Mouse (Mus musculus) limb, embryonic 12.5 days (tissue): ENCODE measurements around the gene Zfp641. TPM values are rescaled to one million over a fixed set of nuclear protein-coding genes. Genes with fewer than 3 reads are reported as not detected.

Experiments used
- polyA plus RNA-seq: library from polyadenylated mRNA; unstranded; fragments of >200 nt; fragmentation: Nextera tagmentation; extraction: Ambion mirVana; gene quantifications from 2 replicates; pipeline ENCODE4 v1.2.1, GENCODE M21; 2016

Zfp641 gene
- polyA plus RNA-seq, 1 experiment from 2014 or later = 0.29 TPM

Other genes starting within 250 kb of the Zfp641 start
- 49.4 and 52.7 TPM in 2 replicates for gene Pfkm, start 203.6 kb downstream of the Zfp641 start, polyA plus RNA-seq
- 46.3 and 46.9 TPM in 2 replicates for gene Senp1, start 202.4 kb downstream of the Zfp641 start, polyA plus RNA-seq
- 42.4 and 43.5 TPM in 2 replicates for gene Asb8, start 130.5 kb downstream of the Zfp641 start, polyA plus RNA-seq
- 0.32 and 0.41 TPM in 2 replicates for gene Ccdc184, start 129.0 kb downstream of the Zfp641 start, polyA plus RNA-seq
- gene Olfr288, start 100.6 kb downstream of the Zfp641 start, polyA plus RNA-seq = not detected in 2 replicates
- not detected in 2 replicates for gene Gm44579, start 75.2 kb downstream of the Zfp641 start, polyA plus RNA-seq
- not detected in 2 replicates for gene Olfr287, start 75.1 kb downstream of the Zfp641 start, polyA plus RNA-seq
- gene Olfr286, start 61.7 kb downstream of the Zfp641 start, polyA plus RNA-seq = not detected in 2 replicates
- not detected in 2 replicates for gene H1fnt, start 38.9 kb downstream of the Zfp641 start, polyA plus RNA-seq
- gene Olfr285, start 21.2 kb upstream of the Zfp641 start, polyA plus RNA-seq = not detected in 2 replicates
- gene Olfr284, start 44.8 kb upstream of the Zfp641 start, polyA plus RNA-seq = not detected in 2 replicates
- gene Olfr283, start 84.8 kb upstream of the Zfp641 start, polyA plus RNA-seq = not detected in 2 replicates
- not detected in 2 replicates for gene Olfr282, start 135.1 kb upstream of the Zfp641 start, polyA plus RNA-seq
- not detected in 2 replicates for gene Olfr281, start 156.4 kb upstream of the Zfp641 start, polyA plus RNA-seq
- not detected in 2 replicates for gene OR5BS1P, start 173.7 kb upstream of the Zfp641 start, polyA plus RNA-seq
- gene Lalba, start 186.6 kb upstream of the Zfp641 start, polyA plus RNA-seq = 0.38 TPM in 1 of 2 replicates, not detected in the other
- not detected in 2 replicates for gene Olfr279, start 196.2 kb upstream of the Zfp641 start, polyA plus RNA-seq
- gene Kansl2, start 238.1 kb upstream of the Zfp641 start, polyA plus RNA-seq = 190 and 192 TPM in 2 replicates